Mouse (Mus musculus) spleen, postnatal 4 days (tissue): Measurements from ENCODE around the gene Olfr93.
A peak's percentile ranks its signal among the peaks of the same experiment; 100 is the strongest.
"Not testable (repeated sequence)": the region's sequence is repeated elsewhere in the genome, so short reads cannot be mapped to it uniquely, and the experiment has no call there.

ENCODE experiments used
- DNase-seq, 2 experiments: peaks; one replicate each; pipeline ENCODE4 v3.0.0; 2022; ENCODE audit warnings: low spot score in 2 of 2

The Olfr93 gene

DNA sequence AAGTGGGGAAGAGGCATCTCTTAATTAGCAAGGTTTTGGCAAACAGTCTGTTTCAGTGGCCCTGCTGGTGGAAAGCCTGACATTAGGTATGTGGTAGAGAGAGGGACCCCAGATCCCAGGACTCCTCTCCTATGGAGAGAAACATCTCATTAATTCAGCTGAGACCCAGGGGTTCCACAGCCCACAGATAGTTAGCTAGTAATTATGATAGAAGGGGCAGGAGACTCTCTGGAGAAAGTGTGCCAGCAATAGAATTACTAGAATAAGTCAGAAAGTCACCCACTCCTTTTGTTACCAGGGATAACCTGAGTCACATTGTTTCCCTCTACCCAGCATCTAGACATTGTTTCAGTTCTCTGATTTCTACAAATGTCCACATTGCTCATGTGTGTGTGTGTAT lies at the start of gene Olfr93:
TSS of gene Olfr93 (minus strand) at position 101 of the 400 bp plus-strand sequence.
- DNase-seq, result no peak

DNA sequence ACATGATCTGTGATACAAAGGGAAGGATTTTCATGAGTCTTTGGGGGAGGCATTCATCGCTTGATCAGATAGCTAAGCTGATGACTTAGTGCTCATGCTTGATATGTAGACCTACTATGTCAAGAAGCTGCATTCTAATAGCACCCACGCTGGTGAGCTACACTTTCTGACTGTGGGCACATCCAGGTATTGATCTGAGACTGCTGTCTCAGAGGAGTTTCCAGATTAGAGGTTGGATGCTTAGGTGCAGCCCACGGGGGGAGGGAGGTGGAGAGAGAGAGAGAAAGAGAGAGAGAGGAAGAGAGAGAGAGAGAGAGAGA lies 42.6 kb upstream of the Olfr93 start:
- DNase-seq, result no peak

DNA sequence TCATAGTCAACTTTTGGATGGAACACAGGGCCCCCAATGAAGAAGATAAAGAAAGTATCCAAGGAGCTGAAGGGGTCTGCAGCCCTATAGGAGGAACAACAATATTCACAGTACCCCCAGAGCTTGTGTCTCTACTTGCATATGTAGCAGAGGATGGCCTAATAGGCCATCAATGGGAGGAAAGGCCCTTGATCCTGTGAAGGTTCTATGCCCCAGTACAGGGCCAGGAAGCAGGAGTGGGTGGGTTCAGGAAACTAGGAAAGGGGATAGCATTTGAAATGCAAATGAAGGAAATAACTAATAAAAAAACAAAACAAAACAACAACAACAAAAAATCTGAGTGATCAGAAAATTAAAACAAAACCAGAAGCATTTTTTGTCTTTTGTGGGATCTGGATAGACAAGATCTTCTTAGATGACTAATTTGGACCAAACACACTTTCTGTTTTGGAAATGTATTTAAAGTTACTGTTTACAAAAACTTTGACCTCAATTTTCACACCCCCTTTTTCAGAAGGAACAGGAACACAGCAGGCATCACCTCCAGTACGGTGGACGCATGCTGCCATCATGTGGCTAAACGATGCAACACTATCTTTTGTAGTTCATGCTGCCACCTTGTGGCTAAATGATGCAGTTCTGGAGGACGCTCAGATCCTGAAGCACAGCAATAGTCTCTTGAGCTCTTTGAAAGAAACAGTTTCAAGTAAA lies 42.1 kb upstream of the Olfr93 start:
- DNase-seq, result peak; percentile 46 to 73

DNA sequence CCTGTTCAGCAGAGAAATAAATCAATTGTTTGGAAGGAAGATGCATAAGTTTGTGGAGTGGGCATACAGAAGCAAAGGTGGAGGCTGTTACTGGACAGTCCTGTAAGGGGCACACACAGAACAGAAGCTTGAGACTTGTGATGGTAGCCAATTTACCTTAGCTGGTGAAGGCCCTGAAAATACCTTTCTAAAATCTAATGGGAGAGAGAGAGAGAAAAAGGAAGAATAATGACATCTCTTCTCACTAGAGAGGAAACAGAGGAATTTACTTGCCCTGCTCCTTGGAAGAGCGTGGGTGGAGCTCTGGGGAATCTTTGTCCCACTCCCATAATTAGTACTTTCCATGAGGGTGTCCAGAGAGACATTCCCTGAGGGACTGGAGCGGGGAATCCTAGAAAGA lies 39.6 kb upstream of the Olfr93 start, which contains the start of gene Olfr94:
TSS of gene Olfr94 (minus strand) at position 101 of the 400 bp plus-strand sequence.
- no peak for DNase-seq

DNA sequence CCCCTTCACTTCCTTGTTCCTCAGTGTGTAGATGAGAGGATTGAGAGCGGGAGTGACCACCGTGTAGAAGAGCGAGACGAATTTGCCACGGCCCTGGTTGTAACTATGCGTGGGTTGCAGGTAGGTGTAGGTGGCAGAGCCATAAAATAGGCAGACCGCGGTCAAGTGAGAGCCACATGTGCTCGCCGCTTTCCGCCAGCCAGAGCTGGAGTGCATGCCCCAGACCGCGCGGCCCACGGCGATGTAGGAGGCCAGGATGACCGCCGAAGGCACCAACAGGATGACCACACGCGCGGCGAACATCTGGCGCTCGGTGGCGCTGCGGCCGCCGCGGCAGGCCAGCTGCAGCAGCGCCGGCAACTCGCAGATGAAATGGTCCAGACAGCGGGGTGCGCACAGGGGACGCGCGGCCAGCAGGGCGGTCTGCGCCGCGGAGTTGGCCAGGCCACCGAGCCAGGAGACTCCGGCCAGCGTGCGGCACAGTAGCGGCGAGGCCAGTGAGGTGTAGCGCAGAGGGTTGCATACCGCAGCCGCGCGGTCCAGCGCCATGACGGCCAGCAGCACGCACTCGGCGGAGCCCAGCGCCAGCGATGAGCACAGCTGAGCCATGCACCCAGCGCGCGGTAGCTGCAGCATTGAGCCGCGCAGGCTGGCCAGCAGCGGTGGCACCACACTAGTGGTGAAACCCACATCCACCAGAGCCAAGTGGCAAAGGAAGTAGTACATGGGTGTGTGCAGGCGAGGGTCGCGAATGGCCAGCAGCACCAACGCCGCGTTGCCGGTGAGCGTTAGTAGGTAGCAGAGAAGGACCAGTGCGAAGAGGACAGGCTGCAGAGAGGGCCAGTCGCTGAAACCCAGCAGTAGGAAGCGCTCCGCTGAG lies 35.8 kb upstream of the Olfr93 start:
- no peak for DNase-seq

DNA sequence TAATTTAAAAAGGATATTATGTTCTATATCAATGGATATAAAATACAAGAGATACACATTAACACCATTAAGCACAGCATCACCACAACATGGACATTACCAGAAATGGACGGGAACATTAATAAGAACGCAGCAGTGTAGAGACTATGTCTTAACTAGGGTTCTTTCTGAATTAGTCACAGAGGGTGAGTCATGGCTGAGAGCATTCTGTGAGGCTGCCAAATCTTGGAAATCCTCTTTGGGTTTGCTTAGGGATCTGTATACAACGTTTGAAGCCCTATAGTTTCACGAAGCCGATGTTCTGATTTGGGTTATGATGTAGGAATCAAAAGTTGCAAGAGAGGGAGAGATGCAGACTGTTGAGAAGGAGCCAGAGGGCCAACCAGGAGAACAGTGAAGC lies 33.5 kb upstream of the Olfr93 start:
- no peak for DNase-seq

DNA sequence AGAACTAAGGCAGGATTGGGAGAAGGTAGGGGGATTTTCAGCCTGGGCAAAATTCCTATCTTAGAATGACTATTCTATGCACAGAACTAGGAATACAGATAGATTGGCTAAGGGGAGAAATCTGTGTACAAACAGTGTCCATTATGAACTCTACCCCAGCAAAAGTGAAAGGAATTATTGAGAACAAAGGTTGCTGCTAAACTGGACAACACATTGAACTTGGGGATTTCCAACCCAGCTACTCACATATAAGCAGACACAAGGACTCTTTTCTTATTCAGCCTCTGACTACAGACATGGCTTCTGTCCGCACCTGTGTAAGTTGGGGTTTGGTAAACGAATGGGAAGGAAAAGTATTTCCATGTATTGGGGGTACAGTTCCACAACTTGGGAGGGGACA lies 32.4 kb upstream of the Olfr93 start, which contains the start of gene Ubd:
TSS of gene Ubd (plus strand) at position 237 of the 400 bp plus-strand sequence.
- DNase-seq, result no peak

DNA sequence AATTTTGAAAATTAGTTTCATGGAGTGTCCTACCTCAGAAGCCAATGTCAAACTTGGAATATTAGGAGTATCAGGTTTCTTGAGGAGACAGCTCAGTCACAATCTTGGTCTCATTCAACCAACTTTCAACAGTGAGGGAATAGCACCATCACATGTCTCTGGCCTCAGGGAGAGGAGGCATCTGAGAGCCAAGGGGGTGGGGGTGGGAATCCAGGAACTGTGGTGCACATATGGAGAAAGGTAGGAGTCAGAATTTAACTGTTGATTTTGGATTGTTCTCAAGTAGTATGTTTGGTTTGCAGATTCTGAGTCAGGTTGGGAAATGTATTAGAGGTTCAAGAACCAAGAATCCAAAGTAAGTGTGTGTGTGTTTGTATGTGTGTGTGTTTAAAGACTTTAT lies 31.7 kb upstream of the Olfr93 start:
- DNase-seq, result no peak

DNA sequence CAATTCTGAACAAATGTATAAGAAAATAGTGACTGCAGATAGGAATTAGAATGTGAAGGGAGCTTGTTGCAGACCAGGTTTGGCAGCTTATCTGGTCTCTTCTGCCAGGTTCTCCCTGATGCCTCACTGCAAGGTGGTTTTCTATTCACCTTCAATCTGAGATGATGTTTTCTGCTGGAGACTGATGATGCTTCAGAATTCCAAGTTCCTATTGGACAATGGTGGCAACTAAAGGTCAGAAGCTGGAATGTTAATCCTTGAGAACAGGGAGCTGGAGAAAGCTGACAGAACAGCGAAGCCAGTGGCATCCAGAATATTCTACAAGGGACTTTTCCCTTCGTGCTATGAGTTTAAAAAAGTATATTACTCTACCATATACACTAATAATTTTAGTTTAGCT lies 29.4 kb upstream of the Olfr93 start:
- no peak for DNase-seq

DNA sequence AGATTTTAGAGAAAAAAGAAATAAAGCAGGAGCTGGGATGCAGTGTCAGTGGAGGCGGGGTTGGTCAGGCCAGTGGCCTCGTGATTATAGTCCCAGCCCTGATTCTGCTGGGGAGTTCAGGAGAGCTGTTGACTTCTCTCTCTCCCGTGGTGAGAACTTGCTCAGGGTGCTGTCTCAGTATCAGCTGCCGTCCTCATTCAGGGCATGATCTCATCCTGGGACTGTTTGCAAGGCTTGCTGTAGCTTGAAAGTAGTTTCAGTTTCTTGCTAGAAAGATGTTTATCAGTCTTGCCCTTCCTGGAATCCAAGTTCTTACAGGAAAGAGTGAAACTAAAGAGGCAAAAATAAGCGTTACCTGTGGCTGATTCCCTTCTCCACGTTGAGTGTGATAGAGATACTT lies 24.2 kb upstream of the Olfr93 start:
- no peak for DNase-seq

DNA sequence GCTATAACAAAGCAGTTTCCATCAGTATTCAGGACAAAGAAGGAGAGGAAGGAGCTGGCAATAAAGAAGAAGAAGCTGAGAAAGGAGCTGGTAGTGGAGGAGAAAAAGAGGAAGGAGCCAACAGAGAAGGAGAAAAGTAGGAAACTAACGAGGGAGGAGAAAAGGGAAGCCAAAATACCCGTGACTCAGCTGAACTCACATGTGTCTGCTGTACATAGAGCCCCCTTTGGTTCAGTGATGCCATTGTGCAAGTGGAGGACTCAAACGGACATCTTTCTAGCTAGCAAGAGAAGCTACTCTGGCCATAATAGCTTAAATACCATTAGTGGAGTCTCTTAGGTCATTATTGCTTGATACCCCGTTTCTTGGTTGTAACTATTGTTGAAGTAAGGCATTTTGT lies 29.9 kb downstream of the Olfr93 start:
- not testable (repeated sequence) for DNase-seq

DNA sequence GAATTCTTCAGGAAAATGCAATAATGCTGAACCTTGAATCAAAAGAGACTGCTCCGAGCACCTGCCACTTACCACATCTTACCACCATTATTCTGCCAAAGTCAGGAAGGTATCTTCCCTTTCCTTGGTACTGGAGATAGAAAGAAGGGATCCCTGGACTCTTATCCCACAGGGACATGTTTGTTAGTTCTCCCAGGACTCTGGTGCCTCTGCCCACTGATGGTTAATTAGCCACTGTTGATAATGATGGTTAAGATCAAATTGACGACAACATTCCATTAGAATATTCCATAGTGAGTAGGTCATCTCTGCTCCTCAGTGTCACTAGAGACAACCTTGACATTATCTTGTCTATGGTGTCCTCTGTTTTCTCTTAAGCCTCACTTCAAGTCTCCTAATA lies 41.3 kb downstream of the Olfr93 start, which contains the start of gene Olfr92:
TSS of gene Olfr92 (minus strand) at position 101 of the 400 bp plus-strand sequence.
- no peak for DNase-seq

DNA sequence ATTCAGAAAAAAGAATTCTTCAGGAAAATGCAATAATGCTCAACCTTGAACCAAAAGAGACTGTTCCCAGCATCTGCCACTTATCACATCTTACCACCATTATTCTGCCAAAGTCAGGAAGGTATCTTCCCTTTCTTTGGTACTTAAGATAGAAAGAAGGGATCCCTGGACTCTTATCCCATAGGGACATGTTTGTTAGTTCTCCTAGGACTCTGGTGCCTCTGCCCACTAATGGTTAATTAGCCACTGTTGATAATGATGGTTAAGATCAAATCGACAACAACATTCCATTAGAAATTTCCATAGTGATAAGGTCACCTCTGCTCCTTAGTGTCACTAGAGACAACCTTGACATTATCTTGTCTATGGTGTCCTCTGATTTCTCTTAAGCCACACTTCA lies 63.1 kb downstream of the Olfr93 start, which contains the start of gene Olfr91:
TSS of gene Olfr91 (minus strand) at position 101 of the 400 bp plus-strand sequence.
- DNase-seq, result no peak

DNA sequence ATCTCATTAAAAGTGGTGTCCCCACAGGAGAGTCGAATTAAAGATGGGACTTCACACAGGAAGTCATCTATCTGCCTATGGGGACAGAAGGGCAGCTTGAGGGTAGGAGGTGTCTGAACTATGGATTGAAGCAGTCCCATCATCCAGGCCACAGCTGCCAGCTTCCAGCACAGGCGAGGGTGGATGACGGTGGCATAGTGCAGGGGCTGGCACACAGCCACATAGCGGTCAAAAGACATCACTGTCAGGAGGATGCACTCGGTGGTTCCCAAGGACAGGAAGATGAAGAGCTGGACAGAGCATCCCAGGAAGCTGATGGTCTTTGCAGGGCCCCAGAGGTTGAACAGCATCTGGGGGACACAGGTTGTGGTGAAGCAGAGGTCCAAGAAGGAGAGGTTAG lies 68.0 kb downstream of the Olfr93 start:
- DNase-seq, result no peak

DNA sequence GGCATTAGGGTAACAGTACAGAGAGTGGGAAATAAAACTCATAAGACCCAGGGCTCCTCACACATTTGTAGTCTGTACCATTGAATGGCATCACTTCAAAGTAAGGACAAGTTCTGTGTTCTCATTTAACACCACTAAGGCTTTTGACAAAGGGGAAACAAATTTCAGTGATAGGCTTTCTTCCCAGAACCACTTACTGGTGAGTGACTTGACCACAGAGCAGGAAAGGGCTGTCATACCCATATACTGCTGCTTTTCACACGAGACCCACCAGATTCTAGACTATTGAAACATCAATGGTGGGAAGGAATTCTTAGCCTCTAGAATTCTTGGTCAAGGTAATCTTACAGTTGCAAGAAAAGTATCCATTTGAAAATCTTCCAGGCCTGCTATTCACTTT lies 69.1 kb downstream of the Olfr93 start:
- no peak for DNase-seq
